Mouse (Mus musculus) CH12.LX (cell line): ENCODE results near the gene Plaur.

Experiments
- CTCF ChIP-seq, 2 experiments: IDR thresholded peaks in 1 of 2; conservative IDR thresholded peaks in 1 of 2; 2 replicates each; pipeline ENCODE4 v1.5.1; 2011 to 2012; ENCODE audit warnings: low read depth in 2 of 2, low read length in 2 of 2, improper control_type of control experiment in 1 of 2, inconsistent platforms in 1 of 2, mild to moderate bottlenecking in 1 of 2, moderate library complexity in 1 of 2
- EP300 ChIP-seq: IDR thresholded peaks from 2 replicates; pipeline ENCODE4 v1.6.1; 2011; ENCODE audit warnings: low read length, improper control_type of control experiment
- HCFC1 ChIP-seq: IDR thresholded peaks from 2 replicates; pipeline ENCODE4 v1.6.1; 2012; ENCODE audit warnings: low read depth, mild to moderate bottlenecking, inconsistent platforms, low read length, improper control_type of control experiment
- IRF4 ChIP-seq: IDR thresholded peaks from 2 replicates; pipeline ENCODE4 v1.6.1; 2014; ENCODE audit warnings: low read depth, mild to moderate bottlenecking, inconsistent platforms, low read length, improper control_type of control experiment
- JUND ChIP-seq: conservative IDR thresholded peaks from 2 replicates; pipeline ENCODE4 v1.6.1; 2011; ENCODE audit warnings: low read depth, low read length, improper control_type of control experiment
- KAT2A ChIP-seq: IDR thresholded peaks from 2 replicates; pipeline ENCODE4 v1.6.1; 2012; ENCODE audit warnings: low read length, improper control_type of control experiment, inconsistent platforms; ENCODE audit not compliant: insufficient replicate concordance
- MAFK ChIP-seq: IDR thresholded peaks from 2 replicates; pipeline ENCODE4 v1.6.1; 2011; ENCODE audit warnings: low read length, improper control_type of control experiment; ENCODE audit not compliant: insufficient replicate concordance
- MAZ ChIP-seq: IDR thresholded peaks from 2 replicates; pipeline ENCODE4 v1.6.1; 2012; ENCODE audit warnings: low read depth, mild to moderate bottlenecking, inconsistent platforms, low read length, improper control_type of control experiment, moderate library complexity
- MYC ChIP-seq: IDR thresholded peaks from 2 replicates; pipeline ENCODE4 v1.6.1; 2011; ENCODE audit warnings: low read depth, mild to moderate bottlenecking, improper control_type of control experiment, low read length
- POLR2AphosphoS2 ChIP-seq: IDR thresholded peaks from 2 replicates; pipeline ENCODE4 v1.6.1; 2011; ENCODE audit warnings: low read depth, low read length, improper control_type of control experiment

GRCm38 (mm10) chr7:24523723-24524122, 61.4 kb downstream of the Plaur start:
- TF ChIP-seq JUND: no peak
- no peak for TF ChIP-seq CTCF (conservative IDR thresholded peaks at IDR 0.05 in 1 of 2, IDR thresholded peaks at IDR 0.05 in 1 of 2; ENCODE audit: low read depth in 2 of 2, low read length in 2 of 2)
- TF ChIP-seq EP300: 0 out of 2 replicates have a peak, but pooled peaks have one; percentile 51
- TF ChIP-seq MAZ: no peak
- no peak for TF ChIP-seq POLR2AphosphoS2
- no peak for TF ChIP-seq KAT2A
- no peak for TF ChIP-seq HCFC1
- no peak for TF ChIP-seq MYC
- no peak for TF ChIP-seq MAFK
- no peak for TF ChIP-seq IRF4
